Mouse (Mus musculus) lung, postnatal 36 days (tissue): ENCODE data around the gene Map6.
"Not testable (repeated sequence)": the region's sequence is repeated elsewhere in the genome, so short reads cannot be mapped to it uniquely, and the experiment has no call there.

Experiments used
- DNase-seq: peaks from one replicate; pipeline ENCODE4 v3.0.0; 2022; ENCODE audit warnings: mixed read lengths

Gene Map6

GRCm38 (mm10) chr7:99358371-99358770 is 91.1 kb downstream of the Map6 start:
- DNase-seq = no peak

- DNase-seq = peak; percentile 84
Observed at GRCm38 (mm10) chr7:99360021-99360802, 93.0 kb downstream of the Map6 start.

DNA sequence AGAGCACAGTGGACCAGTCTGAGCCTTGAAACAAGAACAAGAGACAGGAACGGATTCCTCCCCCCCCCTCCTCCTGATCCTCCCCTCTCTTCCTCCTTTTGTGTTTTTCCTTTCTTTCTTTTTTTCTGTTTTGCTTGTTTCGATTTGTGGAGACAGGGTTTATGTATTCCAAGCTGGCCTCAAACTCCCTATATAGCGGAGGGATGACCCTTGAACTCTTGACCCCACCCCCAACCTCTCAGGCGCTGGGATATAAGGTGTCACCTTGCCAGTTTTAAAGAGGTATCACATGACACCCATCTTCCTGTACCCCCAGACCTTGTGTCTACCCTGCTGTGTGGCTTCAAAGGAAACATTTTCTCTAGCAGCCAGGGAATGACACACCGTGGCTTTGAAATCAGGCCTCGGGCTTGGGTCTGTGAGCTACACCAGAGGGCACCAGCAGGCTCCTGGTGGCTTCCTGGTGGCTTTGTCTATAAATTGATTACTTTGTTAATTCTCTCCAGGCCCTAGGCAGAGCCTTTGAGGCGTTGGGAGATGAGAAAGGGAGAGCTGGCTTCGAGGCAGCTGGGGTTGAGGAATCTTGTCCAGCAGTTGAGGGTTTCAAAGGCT is 93.7 kb downstream of the Map6 start:
- DNase-seq = no peak

DNA sequence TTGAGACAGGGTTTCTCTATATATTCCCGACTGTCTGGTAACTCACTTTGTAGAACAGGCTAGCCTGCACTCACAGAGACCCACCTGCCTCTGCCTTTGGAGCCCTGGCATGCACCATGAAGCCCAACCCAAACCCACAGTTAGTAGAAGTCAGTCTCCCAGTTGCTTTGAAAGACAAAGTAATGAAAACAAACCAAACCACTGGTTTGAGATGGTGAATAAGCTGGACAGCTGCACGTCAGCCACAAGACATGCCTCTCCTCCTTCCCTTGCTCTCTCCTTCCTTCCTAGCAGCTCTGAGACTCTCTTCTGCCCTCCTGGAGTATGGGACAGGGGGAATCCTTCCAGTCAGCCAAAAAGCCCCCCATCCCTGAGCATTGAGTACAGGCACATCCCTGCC is 94.9 kb downstream of the Map6 start:
- no peak for DNase-seq

DNA sequence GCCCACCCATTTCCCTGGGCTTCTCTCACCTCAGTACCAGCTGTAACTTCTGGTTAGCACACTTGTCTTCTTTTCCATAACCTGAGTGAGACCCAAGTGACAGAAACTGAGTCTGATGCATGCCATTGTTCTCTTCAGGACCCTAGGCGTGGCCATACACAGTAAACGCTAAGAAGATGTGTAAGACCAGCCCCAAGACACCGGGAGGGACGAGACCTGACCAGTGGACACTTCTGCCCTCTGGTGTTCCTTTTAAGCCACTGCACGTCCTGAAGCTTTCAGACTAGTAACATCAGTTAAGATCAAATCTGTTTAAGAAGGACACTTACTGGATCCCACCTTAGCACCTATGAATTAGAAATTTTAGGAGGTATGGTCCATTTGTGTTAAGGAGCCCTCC is 97.8 kb downstream of the Map6 start:
- DNase-seq = peak; percentile 91

- DNase-seq = no peak
Observed at GRCm38 (mm10) chr7:99366716-99367115, 99.5 kb downstream of the Map6 start.

DNA sequence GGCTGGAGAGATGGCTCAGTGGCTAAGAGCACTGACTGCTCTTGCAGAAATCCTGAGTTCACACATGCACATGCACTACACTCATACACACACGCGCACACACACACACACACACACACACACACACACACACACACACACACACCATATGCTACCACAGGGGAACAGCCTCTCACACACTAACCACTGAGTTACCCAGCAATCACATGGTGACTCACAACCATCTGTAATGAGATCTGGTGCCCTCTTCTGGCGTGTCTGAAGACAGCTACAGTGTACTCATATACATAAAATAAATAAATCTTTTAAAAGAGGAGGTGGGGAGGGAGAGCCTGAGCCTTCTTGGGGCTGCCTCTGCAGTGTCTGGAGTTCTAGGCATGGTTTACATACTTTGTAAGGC is 107.1 kb downstream of the Map6 start:
- DNase-seq = not testable (repeated sequence)

- DNase-seq = peak; percentile 91
Observed at GRCm38 (mm10) chr7:99375455-99375854, 108.2 kb downstream of the Map6 start.

- DNase-seq = no peak
Observed at GRCm38 (mm10) chr7:99378870-99379269, 111.6 kb downstream of the Map6 start.

DNA sequence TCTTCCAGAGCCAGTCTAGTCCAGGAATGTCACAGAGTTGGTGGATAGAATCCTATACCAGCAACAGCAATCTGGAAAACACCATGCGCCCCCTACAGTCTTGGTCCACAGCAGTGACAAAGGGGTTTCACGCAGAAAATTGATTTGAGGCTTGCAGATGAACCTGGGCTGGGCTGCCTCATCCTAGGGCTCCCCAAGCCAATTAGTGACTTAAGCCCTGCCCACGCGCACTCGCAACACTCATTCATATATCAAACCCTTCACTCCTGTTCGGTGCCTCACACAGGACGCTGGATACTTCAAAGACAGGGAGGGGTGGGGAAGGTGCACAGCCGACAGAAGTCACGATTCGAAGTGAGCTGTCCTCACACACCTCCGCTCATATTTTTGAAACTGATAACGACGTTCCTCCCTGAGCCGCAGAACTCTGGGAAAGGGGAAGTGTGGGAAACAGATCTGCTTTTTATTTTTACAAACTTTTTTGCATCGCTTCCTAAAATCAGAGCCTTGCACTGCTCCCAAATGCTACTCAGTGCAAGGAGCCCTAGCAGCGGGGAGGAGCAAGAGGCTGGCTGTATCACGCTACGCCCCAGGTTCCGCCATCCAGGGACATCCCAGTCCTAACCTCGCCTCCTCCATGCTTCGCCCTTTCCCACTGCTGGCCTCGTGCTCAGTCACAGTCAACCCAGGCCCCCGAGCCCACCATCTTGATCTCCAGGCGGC is 113.4 kb downstream of the Map6 start:
- DNase-seq = no peak

DNA sequence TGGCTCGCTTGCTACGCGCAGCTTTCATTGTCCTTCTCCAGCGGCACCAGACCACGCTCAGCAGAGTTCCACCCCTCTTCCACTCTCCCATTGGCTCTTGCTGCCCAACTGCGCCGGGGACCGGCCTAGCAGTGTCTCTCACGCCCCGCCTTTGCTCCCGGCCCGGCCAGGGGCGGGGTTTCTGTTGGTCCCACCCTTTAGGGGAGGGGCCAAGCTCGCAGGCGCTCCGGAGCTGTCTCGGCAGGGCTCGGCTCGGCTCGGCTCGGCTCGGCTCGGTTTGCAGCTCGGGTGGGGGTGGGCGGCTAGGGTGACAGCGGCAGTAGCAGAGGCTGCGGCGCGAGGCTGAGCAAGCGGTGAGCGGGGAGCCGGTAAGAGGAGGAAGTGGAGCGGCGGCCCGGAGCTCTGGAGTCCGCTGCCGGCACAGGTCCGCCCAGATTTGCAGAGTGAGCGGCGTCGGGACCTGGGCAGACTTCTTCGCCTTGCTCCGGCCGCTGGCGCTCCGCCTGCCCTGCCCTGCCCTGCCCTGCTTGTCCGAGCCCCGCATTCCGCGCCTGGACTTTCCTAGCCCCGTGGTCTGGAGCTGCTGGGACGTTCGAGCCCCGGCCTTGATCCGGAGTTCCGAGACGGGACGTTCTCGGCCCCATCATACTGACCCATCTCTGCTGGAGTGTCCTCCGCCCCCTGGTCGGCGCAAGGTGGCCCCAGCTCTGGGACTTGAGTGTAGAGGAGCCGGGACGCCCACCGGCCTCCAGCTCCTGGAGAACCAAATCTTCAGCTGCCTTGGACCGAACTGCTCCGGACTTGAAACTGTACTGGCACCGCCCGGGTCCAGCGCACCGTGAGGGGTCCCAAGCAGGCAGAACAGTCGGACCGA is 114.2 kb downstream of the Map6 start, which contains the start of gene Gdpd5:
Gdpd5 (plus strand) TSS at position 201 of the 874 bp plus-strand sequence.
- DNase-seq = peak; percentile 99

DNA sequence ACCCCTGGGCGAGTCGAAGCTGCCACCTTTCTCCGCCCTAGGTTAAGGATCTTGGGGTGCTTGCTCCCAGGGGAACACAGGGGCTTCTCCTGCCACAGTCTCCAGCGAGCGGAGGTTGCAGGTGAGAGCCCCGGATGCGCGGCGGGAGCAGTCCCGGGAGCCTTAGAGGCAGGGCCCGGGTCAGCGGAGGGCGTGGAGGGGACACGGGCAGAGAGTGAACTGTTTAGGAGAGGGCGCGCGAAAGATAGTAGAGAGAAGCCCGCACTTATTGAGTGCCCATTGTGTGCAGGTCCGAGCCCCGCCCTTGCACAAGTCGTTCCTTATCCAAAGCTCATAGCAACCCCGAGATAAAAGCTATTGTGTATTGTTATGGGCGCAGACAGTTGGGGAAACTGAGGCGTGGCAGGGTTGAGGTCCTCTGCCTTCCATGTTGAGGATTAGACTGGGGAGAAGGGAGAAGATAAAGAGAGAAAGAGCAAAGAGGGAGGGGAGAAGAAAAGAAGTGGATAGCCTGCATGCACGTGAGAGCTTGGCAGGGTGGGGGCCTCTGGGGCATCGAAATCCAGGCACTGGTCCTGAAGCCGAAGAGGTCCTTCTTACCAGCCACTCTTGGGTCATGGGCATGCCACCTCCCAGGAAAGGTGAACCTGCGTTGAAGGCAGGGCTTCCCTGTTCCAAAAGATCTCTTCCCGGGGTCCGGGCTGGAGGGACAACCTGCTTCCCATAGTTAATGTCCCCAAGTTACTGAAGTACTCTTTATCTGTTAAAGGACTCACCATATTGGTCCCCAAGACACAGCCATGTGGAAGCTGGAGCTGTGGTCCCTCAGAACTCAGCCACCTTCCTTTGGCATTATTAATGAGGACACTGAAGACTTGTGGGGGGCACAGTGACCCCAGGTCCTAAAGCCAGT is 115.1 kb downstream of the Map6 start:
- peak; percentile 35 for DNase-seq

- DNase-seq = peak; percentile 65
Observed at GRCm38 (mm10) chr7:99383246-99383645, 116.0 kb downstream of the Map6 start.

- peak; percentile 67 for DNase-seq
Observed at GRCm38 (mm10) chr7:99384101-99384611, 116.9 kb downstream of the Map6 start.

GRCm38 (mm10) chr7:99386030-99386429 is 118.8 kb downstream of the Map6 start:
- no peak for DNase-seq
